Mouse (Mus musculus): ENCODE measurements at regions not wholly inside any gene's neighbourhood (a gene's known extent, or its start where the extent isn't known, plus 50 kb on each side); places are given as distances from the start of the nearest gene placed in this dataset.

GRCm38 (mm10) chr7:50993707-50994106 lies 394.7 kb downstream of the 4933405O20Rik start:
- H3K27ac ChIP-seq, result no peak overlapping the region
- H3K4me3 ChIP-seq (replicated peaks), result no peak overlapping the region
- no peaks in the 10 kb centered on the region for H3K27me3 ChIP-seq (replicated peaks)
- no peak overlapping the region for H3K9ac ChIP-seq
- no peak overlapping the region for H3K4me2 ChIP-seq
- H3K4me1 ChIP-seq, result no peaks in the 10 kb centered on the region
- WGBS, result 48% methylated on average over 1 of the region's 1 CpGs
- no peak for ATAC-seq (ENCODE audit: insufficient read depth, low FRiP score, low read depth)
- H3K36me3 ChIP-seq, result no peaks in the 10 kb centered on the region
- H3K9me3 ChIP-seq, result no peaks in the 10 kb centered on the region

DNA sequence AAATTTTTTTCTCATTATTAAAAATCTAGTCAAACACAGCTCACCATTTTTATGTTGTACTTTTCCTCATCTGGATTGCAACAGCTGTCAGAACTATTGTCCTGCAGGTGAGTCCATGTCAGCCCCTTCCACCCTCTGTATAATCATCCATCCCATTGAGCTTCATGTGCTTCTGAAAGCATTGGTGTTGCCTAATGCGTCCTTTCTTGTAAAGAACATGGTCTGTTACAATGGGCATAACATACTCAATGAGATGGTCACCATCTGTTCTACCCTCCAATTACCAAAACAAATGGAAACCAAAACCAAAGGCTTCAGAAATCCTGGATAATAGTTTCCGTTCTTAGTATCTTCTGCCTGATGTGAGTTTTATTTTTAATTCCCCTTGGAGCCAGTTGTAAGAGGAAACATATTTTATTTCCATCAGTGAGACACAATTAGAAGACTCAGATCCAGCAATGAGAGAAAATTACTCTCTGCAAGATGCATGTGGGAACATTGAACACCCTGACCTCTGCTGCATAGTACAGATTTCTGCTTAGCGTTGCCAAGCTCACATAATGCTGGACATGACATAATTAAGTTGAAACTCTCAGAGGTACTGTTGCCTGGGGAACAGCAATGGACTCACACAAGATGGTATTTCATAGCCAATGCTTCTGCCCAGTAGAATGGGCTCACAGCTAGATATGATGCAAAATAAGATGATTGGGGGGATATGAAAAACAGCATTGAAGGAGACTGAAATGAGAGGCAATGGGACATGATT lies 443.1 kb downstream of the 4933405O20Rik start:
- no peak overlapping the region for H3K4me2 ChIP-seq
- no peak for ATAC-seq (ENCODE audit: insufficient read depth, low FRiP score, low read depth)

GRCm38 (mm10) chr7:51051496-51051895 lies 452.5 kb downstream of the 4933405O20Rik start:
- H3K4me3 ChIP-seq (replicated peaks), result no peak overlapping the region
- no peak overlapping the region for H3K4me2 ChIP-seq
- H3K9ac ChIP-seq, result no peak overlapping the region
- no peaks in the 10 kb centered on the region for H3K4me1 ChIP-seq
- H3K9me3 ChIP-seq, result no peaks in the 10 kb centered on the region
- no peaks in the 10 kb centered on the region for H3K36me3 ChIP-seq
- no peak for ATAC-seq (ENCODE audit: insufficient read depth, low FRiP score, low read depth)
- WGBS, result 67% methylated on average over 3 of the region's 3 CpGs
- H3K27me3 ChIP-seq (replicated peaks), result no peaks in the 10 kb centered on the region
- no peak overlapping the region for H3K27ac ChIP-seq

More for the DNA sequence above, 443.1 kb downstream of the 4933405O20Rik start:
- Histone ChIP-seq H3K4me3 (replicated peaks) (no peak overlapping the region), H3K27me3 (replicated peaks) (no peaks in the 10 kb centered on the region), H3K27ac (no peak overlapping the region), H3K9me3 (no peaks in the 10 kb centered on the region), H3K36me3 (no peaks in the 10 kb centered on the region), H3K4me1 (no peaks in the 10 kb centered on the region), H3K9ac (no peak overlapping the region)
- 65% methylated on average over 3 of the region's 3 CpGs for WGBS

GRCm38 (mm10) chr7:51068376-51068775 lies 442.5 kb upstream of the Ano5 start:
- Histone ChIP-seq H3K27ac (no peak overlapping the region), H3K9me3 (no peaks in the 10 kb centered on the region), H3K4me1 (no peaks in the 10 kb centered on the region), H3K27me3 (replicated peaks) (no peaks in the 10 kb centered on the region), H3K36me3 (no peaks in the 10 kb centered on the region), H3K9ac (no peak overlapping the region), H3K4me3 (replicated peaks) (no peak overlapping the region), H3K4me2 (no peak overlapping the region)
- WGBS, result 24% methylated on average over 1 of the region's 1 CpGs
- no peak for ATAC-seq (ENCODE audit: insufficient read depth, low FRiP score, low read depth)

DNA sequence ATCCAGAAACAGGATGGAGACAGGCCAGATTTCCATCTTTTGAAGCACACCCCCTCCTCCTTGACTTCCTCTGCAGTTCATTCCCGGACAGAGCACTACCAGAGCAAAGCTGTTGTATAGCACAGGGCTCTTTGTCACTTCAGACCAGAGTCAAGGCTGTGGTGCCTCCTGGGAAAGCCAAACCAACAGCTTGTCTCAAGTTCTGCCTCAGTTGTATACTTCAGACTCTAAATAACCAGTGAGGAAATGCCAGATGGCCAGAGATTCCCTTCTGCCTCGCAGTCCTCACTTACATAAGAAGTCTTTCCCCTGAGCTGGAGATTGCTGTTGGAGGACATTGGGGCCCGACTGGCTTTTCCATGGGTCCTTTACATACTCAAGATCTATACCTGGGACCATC lies 417.1 kb upstream of the Ano5 start:
- Histone ChIP-seq H3K9ac (no peak overlapping the region), H3K36me3 (no peaks in the 10 kb centered on the region)

GRCm38 (mm10) chr7:51101166-51101565 lies 409.7 kb upstream of the Ano5 start:
- 71% methylated on average over 2 of the region's 2 CpGs for WGBS
- no peaks in the 10 kb centered on the region for H3K4me1 ChIP-seq
- no peak overlapping the region for H3K9ac ChIP-seq
- H3K27ac ChIP-seq, result no peak overlapping the region
- H3K36me3 ChIP-seq, result no peaks in the 10 kb centered on the region
- no peak for ATAC-seq (ENCODE audit: insufficient read depth, low FRiP score, low read depth)
- H3K4me3 ChIP-seq (replicated peaks), result no peak overlapping the region
- H3K9me3 ChIP-seq, result no peaks in the 10 kb centered on the region
- H3K27me3 ChIP-seq (replicated peaks), result no peaks in the 10 kb centered on the region
- H3K4me2 ChIP-seq, result no peak overlapping the region

More for the DNA sequence above, 417.1 kb upstream of the Ano5 start:
- Histone ChIP-seq H3K27me3 (replicated peaks) (no peaks in the 10 kb centered on the region), H3K27ac (no peak overlapping the region), H3K4me3 (replicated peaks) (no peak overlapping the region), H3K4me2 (no peak overlapping the region), H3K9me3 (no peaks in the 10 kb centered on the region), H3K4me1 (no peaks in the 10 kb centered on the region)
- no peak for ATAC-seq (ENCODE audit: insufficient read depth, low FRiP score, low read depth)
- WGBS, result 62% methylated on average over 3 of the region's 3 CpGs

DNA sequence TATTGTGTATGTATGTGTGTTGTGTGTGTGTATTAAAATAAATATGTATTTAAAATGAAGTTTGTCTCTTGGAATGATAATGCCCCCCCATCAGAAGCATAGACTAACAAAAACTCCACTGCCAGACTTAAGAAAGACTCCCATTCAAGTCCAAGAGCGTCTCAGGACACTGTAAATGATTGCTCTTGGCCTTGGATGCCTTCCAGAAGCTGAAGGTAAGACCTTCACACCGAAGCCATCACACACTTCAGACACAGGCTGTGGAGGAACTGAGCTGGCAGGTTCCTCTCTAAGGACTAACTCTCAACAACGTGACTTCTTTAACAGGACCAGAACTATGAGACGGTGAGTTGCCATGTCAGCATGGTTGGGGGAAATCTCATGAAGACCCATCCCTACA lies 370.0 kb upstream of the Ano5 start:
- H3K27me3 ChIP-seq (replicated peaks), result no peaks in the 10 kb centered on the region
- no peak overlapping the region for H3K9ac ChIP-seq
- ATAC-seq (ENCODE audit: insufficient read depth, low FRiP score, low read depth), result no peak
- H3K36me3 ChIP-seq, result no peaks in the 10 kb centered on the region
- no peak overlapping the region for H3K4me2 ChIP-seq
- no peak overlapping the region for H3K4me3 ChIP-seq (replicated peaks)
- H3K4me1 ChIP-seq, result no peaks in the 10 kb centered on the region
- 81% methylated on average over 4 of the region's 4 CpGs for WGBS
- H3K27ac ChIP-seq, result no peak overlapping the region
- no peaks in the 10 kb centered on the region for H3K9me3 ChIP-seq

GRCm38 (mm10) chr7:51175211-51175610 lies 335.6 kb upstream of the Ano5 start:
- Histone ChIP-seq H3K4me3 (replicated peaks) (no peak overlapping the region), H3K4me2 (no peak overlapping the region), H3K27me3 (replicated peaks) (no peaks in the 10 kb centered on the region), H3K4me1 (no peaks in the 10 kb centered on the region), H3K27ac (no peak overlapping the region), H3K9ac (no peak overlapping the region), H3K36me3 (no peaks in the 10 kb centered on the region), H3K9me3 (no peaks in the 10 kb centered on the region)
- 83% methylated on average over 8 of the region's 8 CpGs for WGBS
- ATAC-seq (ENCODE audit: insufficient read depth, low FRiP score, low read depth), result no peak

- Histone ChIP-seq H3K4me1 (no peaks in the 10 kb centered on the region), H3K4me3 (replicated peaks) (no peak overlapping the region), H3K9ac (no peak overlapping the region), H3K36me3 (no peaks in the 10 kb centered on the region), H3K27me3 (replicated peaks) (no peaks in the 10 kb centered on the region), H3K9me3 (no peaks in the 10 kb centered on the region), H3K27ac (no peak overlapping the region), H3K4me2 (no peak overlapping the region)
- no peak for ATAC-seq (ENCODE audit: insufficient read depth, low FRiP score, low read depth)
- WGBS, result 79% methylated on average over 6 of the region's 6 CpGs
Measured at GRCm38 (mm10) chr7:51215487-51216232, 295.2 kb upstream of the Ano5 start.

- WGBS, result 75% methylated on average over 3 of the region's 3 CpGs
- no peak overlapping the region for H3K9ac ChIP-seq
- H3K27ac ChIP-seq, result no peak overlapping the region
- no peak overlapping the region for H3K4me2 ChIP-seq
- no peaks in the 10 kb centered on the region for H3K27me3 ChIP-seq (replicated peaks)
- H3K4me3 ChIP-seq (replicated peaks), result no peak overlapping the region
- H3K4me1 ChIP-seq, result no peaks in the 10 kb centered on the region
- no peaks in the 10 kb centered on the region for H3K9me3 ChIP-seq
- H3K36me3 ChIP-seq, result no peaks in the 10 kb centered on the region
- no peak for ATAC-seq (ENCODE audit: insufficient read depth, low FRiP score, low read depth)
Measured at GRCm38 (mm10) chr7:51216233-51216605, 294.6 kb upstream of the Ano5 start.

- no peaks in the 10 kb centered on the region for H3K27me3 ChIP-seq (replicated peaks)
- no peak overlapping the region for H3K4me3 ChIP-seq (replicated peaks)
- H3K9me3 ChIP-seq, result no peaks in the 10 kb centered on the region
- WGBS, result 82% methylated on average over 4 of the region's 4 CpGs
- no peak overlapping the region for H3K9ac ChIP-seq
- no peak overlapping the region for H3K4me2 ChIP-seq
- no peaks in the 10 kb centered on the region for H3K4me1 ChIP-seq
- no peak overlapping the region for H3K27ac ChIP-seq
- no peaks in the 10 kb centered on the region for H3K36me3 ChIP-seq
- no peak for ATAC-seq (ENCODE audit: insufficient read depth, low FRiP score, low read depth)
Measured at GRCm38 (mm10) chr7:51221351-51221750, 289.5 kb upstream of the Ano5 start.

DNA sequence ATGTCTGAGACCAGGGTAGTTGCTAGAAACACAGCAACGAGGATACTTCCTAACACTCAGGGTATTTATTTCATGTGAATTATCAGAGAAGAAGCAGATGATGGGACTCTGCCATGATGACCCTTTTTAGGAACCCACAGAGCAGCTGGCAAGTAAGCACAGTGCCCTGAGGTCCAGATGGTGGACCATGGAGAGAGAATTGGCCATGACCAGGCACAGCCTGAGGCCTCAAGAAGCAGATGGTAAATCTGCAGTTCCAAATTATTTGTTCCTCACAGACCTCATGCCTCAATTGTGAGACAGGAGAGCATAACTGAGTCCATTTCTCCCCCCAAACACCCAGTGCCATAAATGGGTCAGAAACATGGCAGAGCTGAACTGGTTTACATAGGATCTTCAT lies 289.0 kb upstream of the Ano5 start:
- no peak overlapping the region for H3K27ac ChIP-seq
- H3K36me3 ChIP-seq, result no peaks in the 10 kb centered on the region
- no peaks in the 10 kb centered on the region for H3K9me3 ChIP-seq
- 78% methylated on average over 1 of the region's 1 CpGs for WGBS
- no peaks in the 10 kb centered on the region for H3K27me3 ChIP-seq (replicated peaks)
- H3K4me1 ChIP-seq, result no peaks in the 10 kb centered on the region
- ATAC-seq (ENCODE audit: insufficient read depth, low FRiP score, low read depth), result no peak
- H3K4me3 ChIP-seq (replicated peaks), result no peak overlapping the region
- H3K4me2 ChIP-seq, result no peak overlapping the region
- no peak overlapping the region for H3K9ac ChIP-seq
